Mouse (Mus musculus) limb, embryonic 14.5 days (tissue): ENCODE measurements around the gene Prpf40b. TPM values are rescaled to one million over a fixed set of nuclear protein-coding genes. Genes with fewer than 3 reads are reported as not detected.

Source experiments
- ATAC-seq: fragments of 200-750 bp; cut with Nextera tagmentation; 2 replicates; pipeline ENCODE4 v1.8.0; 2017; ENCODE audit warnings: low read depth, moderate number of reproducible peaks, moderate TSS enrichment; ENCODE audit not compliant: low FRiP score
- DNase-seq: peaks from one replicate; pipeline ENCODE4 v3.0.0-alpha.2; 2015; ENCODE audit warnings: low spot score
- H3K27ac ChIP-seq: fragments of 300-500 bp; sonication (generic); replicated peaks from 2 replicates; pipeline ENCODE4 v1.5.1; 2014; ENCODE audit warnings: low read depth, mild to moderate bottlenecking, low read length, moderate library complexity, mixed read lengths
- H3K27me3 ChIP-seq: fragments of 300-500 bp; sonication (generic); 2 replicates; pipeline ENCODE4 v1.6.1; 2014; ENCODE audit warnings: low read length, mixed read lengths; ENCODE audit not compliant: control insufficient read depth, insufficient read depth
- H3K36me3 ChIP-seq: fragments of 300-500 bp; sonication (generic); 2 replicates; pipeline ENCODE4 v1.6.1; 2014; ENCODE audit warnings: mild to moderate bottlenecking, low read length, moderate library complexity, mixed read lengths; ENCODE audit not compliant: control insufficient read depth, insufficient read depth
- H3K4me1 ChIP-seq: fragments of 300-500 bp; sonication (generic); 2 replicates; pipeline ENCODE4 v1.6.1; 2014; ENCODE audit warnings: antibody characterized with exemption, low read length, mixed read lengths; ENCODE audit not compliant: control insufficient read depth, insufficient read depth
- H3K4me2 ChIP-seq: fragments of 300-500 bp; sonication (generic); replicated peaks from 2 replicates; pipeline ENCODE4 v1.6.1; 2014; ENCODE audit warnings: low read depth, mild to moderate bottlenecking, low read length, moderate library complexity; ENCODE audit not compliant: severe bottlenecking
- H3K4me3 ChIP-seq: fragments of 300-500 bp; sonication (generic); replicated peaks from 2 replicates; pipeline ENCODE4 v1.5.1; 2014; ENCODE audit warnings: low read length
- H3K9ac ChIP-seq: fragments of 300-500 bp; sonication (generic); 2 replicates; pipeline ENCODE4 v1.6.1; 2014; ENCODE audit warnings: mild to moderate bottlenecking, low read depth, low read length, moderate library complexity; ENCODE audit not compliant: severe bottlenecking
- H3K9me3 ChIP-seq: fragments of 300-500 bp; sonication (generic); 2 replicates; pipeline ENCODE4 v1.6.1; 2016; ENCODE audit warnings: low read length; ENCODE audit not compliant: control insufficient read depth
- POLR2A ChIP-seq: fragments of 200-500 bp; IDR thresholded peaks from 2 replicates; pipeline ENCODE4 v1.8.0; 2012; ENCODE audit warnings: inconsistent platforms, mild to moderate bottlenecking, moderate library complexity, borderline replicate concordance; ENCODE audit not compliant: insufficient read depth, insufficient read length; ENCODE audit errors: extremely low read depth
- WGBS: fragments of 180-500 bp; shearing (Covaris S2); extraction: QIAGEN DNeasy Blood & Tissue Kit; methylation state at CpG from one replicate; pipeline ENCODE4 v1.1.7; 2014; 5-methylcytosine and 5-hydroxymethylcytosine counted together
- polyA plus RNA-seq, 2 experiments: library from polyadenylated mRNA; depleted of rRNA in 1 of 2; stranded (reverse) in 1 of 2; unstranded in 1 of 2; fragments of >200 nt; fragmentation: Nextera tagmentation in 1 of 2; extraction: Ambion mirVana in 1 of 2; gene quantifications; 2 replicates each; pipeline versions ENCODE4 v1.2.1 to v1.2.3; 2012 to 2014

Prpf40b gene
- polyA plus RNA-seq, 2 experiments, result 47.0 to 143 TPM

- no peak for DNase-seq
- Histone ChIP-seq H3K27ac (no peak overlapping the region), H3K9me3 (no peaks in the 10 kb centered on the region), H3K4me2 (no peak overlapping the region), H3K9ac (no peak overlapping the region), H3K36me3 (no peaks in the 10 kb centered on the region), H3K4me1 (peaks cover 5% of the 10 kb centered on the region; the same call in 1 of the 2 replicates), H3K4me3 (no peak overlapping the region), H3K27me3 (no peaks in the 10 kb centered on the region)
- ATAC-seq, result no peak
- WGBS, result 88% methylated on average over 11 of the region's 11 CpGs
- no peak for TF ChIP-seq POLR2A
Observed at GRCm38 (mm10) chr15:99290586-99290985, 4.3 kb upstream of the Prpf40b start.

GRCm38 (mm10) chr15:99294287-99294686 is 600 bp upstream of the Prpf40b start:
- DNase-seq (no peak), ATAC-seq (no peak)
- 25% methylated on average over 16 of the region's 16 CpGs for WGBS
- no peaks in the 10 kb centered on the region for H3K9me3 ChIP-seq
- no peaks in the 10 kb centered on the region for H3K36me3 ChIP-seq
- TF ChIP-seq POLR2A, result no peak
- H3K27me3 ChIP-seq, result no peaks in the 10 kb centered on the region
- H3K4me2 ChIP-seq, result peak overlapping the region; percentile 72
- H3K4me1 ChIP-seq, result peaks cover 11% of the 10 kb centered on the region; the same call in 1 of the 2 replicates
- peak overlapping the region; percentile 71 for H3K4me3 ChIP-seq
- H3K27ac ChIP-seq, result no peak overlapping the region
- H3K9ac ChIP-seq, result peak overlapping the region; percentile 78

- H3K27me3 ChIP-seq, result no peaks in the 10 kb centered on the region
- no peaks in the 10 kb centered on the region for H3K36me3 ChIP-seq
- peaks cover 11% of the 10 kb centered on the region; the same call in 1 of the 2 replicates for H3K4me1 ChIP-seq
- no peak for DNase-seq
- H3K27ac ChIP-seq, result peak within 1 kb of the TSS; percentile 88
- no peak for TF ChIP-seq POLR2A
- H3K9ac ChIP-seq, result peak within 1 kb of the TSS; percentile 78
- no peaks in the 10 kb centered on the region for H3K9me3 ChIP-seq
- H3K4me2 ChIP-seq, result peak within 1 kb of the TSS; percentile 72
- peak within 1 kb of the TSS; percentile 71 for H3K4me3 ChIP-seq
- no peak for ATAC-seq
- WGBS, result under 1% methylated on average over 15 of the region's 17 CpGs
Observed at GRCm38 (mm10) chr15:99295484-99295981, 646 bp downstream of the Prpf40b start, which contains the start of gene Fam186b. TSS of gene Fam186b (minus strand) at chr15:99295888.

- Histone ChIP-seq H3K9ac (peak overlapping the region; percentile 78; the same call in 1 of the 2 replicates), H3K4me3 (peak overlapping the region; percentile 71), H3K9me3 (no peaks in the 10 kb centered on the region), H3K4me2 (peak overlapping the region; percentile 72), H3K27me3 (no peaks in the 10 kb centered on the region), H3K4me1 (peaks cover 11% of the 10 kb centered on the region; the same call in 1 of the 2 replicates), H3K36me3 (no peaks in the 10 kb centered on the region), H3K27ac (no peak overlapping the region)
- DNase-seq, result no peak
- no peak for ATAC-seq
- WGBS, result 35% methylated on average over 5 of the region's 5 CpGs
- TF ChIP-seq POLR2A, result no peak
Observed at GRCm38 (mm10) chr15:99296213-99296612, 1.3 kb downstream of the Prpf40b start.

GRCm38 (mm10) chr15:99307476-99307875 is 12.6 kb downstream of the Prpf40b start:
- Histone ChIP-seq H3K4me1 (no peaks in the 10 kb centered on the region), H3K9ac (no peak overlapping the region), H3K36me3 (peaks cover 87% of the 10 kb centered on the region), H3K4me2 (no peak overlapping the region), H3K4me3 (no peak overlapping the region), H3K9me3 (no peaks in the 10 kb centered on the region), H3K27ac (no peak overlapping the region), H3K27me3 (no peaks in the 10 kb centered on the region)
- 89% methylated on average over 9 of the region's 9 CpGs for WGBS
- DNase-seq, result no peak
- ATAC-seq, result no peak
- no peak for TF ChIP-seq POLR2A
